Mouse (Mus musculus) midbrain, postnatal 0 days (tissue): ENCODE measurements around the gene Fam166a. TPM values are rescaled to one million over a fixed set of nuclear protein-coding genes. Genes with fewer than 3 reads are reported as not detected.

Experiments
- ATAC-seq: fragments of 200-750 bp; cut with Nextera tagmentation; 2 replicates; pipeline ENCODE4 v1.8.0; 2017; ENCODE audit warnings: moderate number of reproducible peaks, mild to moderate bottlenecking, moderate TSS enrichment, moderate library complexity; ENCODE audit not compliant: low FRiP score
- DNase-seq: peaks from one replicate; pipeline ENCODE4 v3.0.0-alpha.2; 2015; ENCODE audit warnings: low spot score
- H3K27ac ChIP-seq: fragments of 300-500 bp; sonication (generic); 2 replicates; pipeline ENCODE4 v1.5.1; 2014; ENCODE audit warnings: low read depth, mild to moderate bottlenecking, low read length, mixed read lengths
- H3K27me3 ChIP-seq: fragments of 300-500 bp; sonication (generic); 2 replicates; pipeline ENCODE4 v1.6.1; 2014; ENCODE audit warnings: low read length, control low read depth, mixed read lengths; ENCODE audit not compliant: insufficient read depth
- H3K36me3 ChIP-seq: fragments of 300-500 bp; sonication (generic); 2 replicates; pipeline ENCODE4 v1.6.1; 2014; ENCODE audit warnings: low read length, control low read depth, mixed read lengths; ENCODE audit not compliant: insufficient read depth
- H3K4me1 ChIP-seq: fragments of 300-500 bp; sonication (generic); 2 replicates; pipeline ENCODE4 v1.6.1; 2014; ENCODE audit warnings: mild to moderate bottlenecking, control low read depth, antibody characterized with exemption, low read length, mixed read lengths; ENCODE audit not compliant: insufficient read depth
- H3K4me2 ChIP-seq: fragments of 300-500 bp; sonication (generic); 2 replicates; pipeline ENCODE4 v1.6.1; 2014; ENCODE audit warnings: low read depth, mild to moderate bottlenecking, low read length, mixed read lengths; ENCODE audit not compliant: poor library complexity, severe bottlenecking
- H3K4me3 ChIP-seq: fragments of 300-500 bp; sonication (generic); 2 replicates; pipeline ENCODE4 v1.5.1; 2014; ENCODE audit warnings: low read depth, mild to moderate bottlenecking, low read length, moderate library complexity
- H3K9ac ChIP-seq: fragments of 300-500 bp; sonication (generic); replicated peaks from 2 replicates; pipeline ENCODE4 v1.6.1; 2014; ENCODE audit warnings: mild to moderate bottlenecking, low read length, moderate library complexity, mixed read lengths; ENCODE audit not compliant: poor library complexity, severe bottlenecking
- H3K9me3 ChIP-seq: fragments of 300-500 bp; sonication (generic); 2 replicates; pipeline ENCODE4 v1.6.1; 2016; ENCODE audit warnings: low read length, control low read depth
- CTCF ChIP-seq: IDR thresholded peaks from 2 replicates; pipeline ENCODE4 v1.5.1; 2016; ENCODE audit warnings: antibody characterized with exemption, mild to moderate bottlenecking
- WGBS: fragments of 180-500 bp; shearing (Covaris S2); extraction: QIAGEN DNeasy Blood & Tissue Kit; methylation state at CpG from one replicate; pipeline ENCODE4 v1.1.7; 2014; 5-methylcytosine and 5-hydroxymethylcytosine counted together
- polyA plus RNA-seq: library from polyadenylated mRNA; unstranded; fragments of >200 nt; fragmentation: Nextera tagmentation; extraction: Ambion mirVana; gene quantifications from 2 replicates; pipeline ENCODE4 v1.2.1, GENCODE M21; 2015
- total RNA-seq: library from RNA; depleted of rRNA; stranded (reverse); fragments of >200 nt; gene quantifications from 2 replicates; pipeline ENCODE4 v1.2.3, GENCODE M21; 2014

Fam166a gene
- total and polyA plus RNA-seq, 2 experiments from 2014 or later = not detected

DNA sequence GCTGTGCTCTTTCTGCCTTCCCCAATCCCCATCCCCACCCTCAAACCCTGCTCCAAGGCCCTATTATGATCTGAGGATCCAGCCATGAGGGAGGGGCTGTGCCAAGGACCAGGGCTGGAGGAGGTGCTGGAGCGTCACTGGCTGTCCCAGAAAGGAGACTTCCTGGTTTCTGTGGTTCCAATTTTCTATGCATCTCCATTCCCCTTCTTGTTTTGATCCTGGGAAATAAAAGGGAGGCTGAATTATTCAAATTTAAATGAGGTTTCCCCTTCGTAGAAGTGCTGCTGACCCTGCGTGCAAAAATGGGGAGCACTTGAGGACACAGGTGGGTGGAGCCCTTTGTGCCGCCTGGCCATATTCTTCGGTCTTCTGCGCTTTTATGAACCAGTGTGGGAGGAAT lies 35.9 kb upstream of the Fam166a start:
- H3K4me1 ChIP-seq = peaks cover 5% of the 10 kb centered on the region; the same call in 1 of the 2 replicates
- no peaks in the 10 kb centered on the region for H3K36me3 ChIP-seq
- WGBS = 15% methylated on average over 6 of the region's 6 CpGs
- H3K4me3 ChIP-seq = peak overlapping the region; percentile 49
- peak overlapping the region; percentile 29; the same call in 1 of the 2 replicates for H3K9ac ChIP-seq
- TF ChIP-seq CTCF = no peak
- ATAC-seq (no peak), DNase-seq (peak; percentile 43)
- H3K4me2 ChIP-seq = peak overlapping the region; percentile 57
- H3K9me3 ChIP-seq = no peaks in the 10 kb centered on the region
- H3K27ac ChIP-seq = no peak overlapping the region
- H3K27me3 ChIP-seq = no peaks in the 10 kb centered on the region

DNA sequence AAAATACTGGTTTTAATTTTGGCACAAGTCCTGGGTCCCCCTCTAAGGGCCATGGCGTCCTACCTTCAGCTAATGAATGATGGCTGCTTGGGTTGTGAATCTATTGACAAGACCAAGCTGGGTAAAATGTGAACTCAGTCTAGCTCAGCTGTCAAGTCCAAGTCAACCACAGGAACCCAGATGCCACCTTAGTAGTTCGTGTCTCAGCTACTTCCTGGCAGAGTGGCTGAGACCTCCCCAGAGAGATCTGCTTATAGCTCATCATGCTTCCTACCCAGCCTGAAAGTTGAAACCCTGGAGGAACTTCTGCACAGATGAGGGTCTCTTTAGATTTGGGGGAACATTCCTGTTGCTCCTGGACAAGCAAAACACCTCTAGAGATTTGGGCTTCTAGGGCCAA lies 35.2 kb upstream of the Fam166a start:
- WGBS = 52% methylated on average over 2 of the region's 2 CpGs
- Histone ChIP-seq H3K9ac (no peak overlapping the region), H3K4me1 (peaks cover 5% of the 10 kb centered on the region; the same call in 1 of the 2 replicates), H3K27me3 (no peaks in the 10 kb centered on the region), H3K27ac (no peak overlapping the region), H3K4me2 (peak overlapping the region; percentile 57), H3K9me3 (no peaks in the 10 kb centered on the region), H3K36me3 (no peaks in the 10 kb centered on the region), H3K4me3 (peak overlapping the region; percentile 49; the same call in 1 of the 2 replicates)
- no peak for DNase-seq
- ATAC-seq = no peak
- TF ChIP-seq CTCF = no peak

DNA sequence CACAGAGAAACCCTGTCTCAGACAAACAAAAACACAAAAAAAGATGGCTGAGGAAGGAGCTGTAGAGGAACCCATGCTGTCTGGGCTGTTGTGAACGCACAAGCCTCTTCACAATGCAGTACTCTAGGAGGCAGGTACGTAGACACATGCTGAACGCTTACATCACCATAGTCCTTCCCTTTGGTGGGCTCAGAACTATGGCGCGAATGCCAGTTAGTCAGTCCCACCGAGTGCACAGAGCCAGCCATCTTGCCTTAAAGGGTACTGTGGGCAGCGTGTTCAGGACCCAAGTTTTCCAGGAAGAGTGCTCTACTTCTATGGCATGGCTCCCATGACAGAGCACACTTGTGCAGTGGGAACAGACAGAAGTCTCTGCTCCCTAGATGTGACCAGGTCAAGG lies 34.0 kb upstream of the Fam166a start:
- Histone ChIP-seq H3K36me3 (no peaks in the 10 kb centered on the region), H3K27me3 (no peaks in the 10 kb centered on the region), H3K9me3 (no peaks in the 10 kb centered on the region), H3K9ac (no peak overlapping the region), H3K4me1 (peaks cover 5% of the 10 kb centered on the region; the same call in 1 of the 2 replicates), H3K4me2 (no peak overlapping the region), H3K27ac (no peak overlapping the region), H3K4me3 (no peak overlapping the region)
- no peak for TF ChIP-seq CTCF
- 92% methylated on average over 7 of the region's 7 CpGs for WGBS
- ATAC-seq = no peak
- no peak for DNase-seq

DNA sequence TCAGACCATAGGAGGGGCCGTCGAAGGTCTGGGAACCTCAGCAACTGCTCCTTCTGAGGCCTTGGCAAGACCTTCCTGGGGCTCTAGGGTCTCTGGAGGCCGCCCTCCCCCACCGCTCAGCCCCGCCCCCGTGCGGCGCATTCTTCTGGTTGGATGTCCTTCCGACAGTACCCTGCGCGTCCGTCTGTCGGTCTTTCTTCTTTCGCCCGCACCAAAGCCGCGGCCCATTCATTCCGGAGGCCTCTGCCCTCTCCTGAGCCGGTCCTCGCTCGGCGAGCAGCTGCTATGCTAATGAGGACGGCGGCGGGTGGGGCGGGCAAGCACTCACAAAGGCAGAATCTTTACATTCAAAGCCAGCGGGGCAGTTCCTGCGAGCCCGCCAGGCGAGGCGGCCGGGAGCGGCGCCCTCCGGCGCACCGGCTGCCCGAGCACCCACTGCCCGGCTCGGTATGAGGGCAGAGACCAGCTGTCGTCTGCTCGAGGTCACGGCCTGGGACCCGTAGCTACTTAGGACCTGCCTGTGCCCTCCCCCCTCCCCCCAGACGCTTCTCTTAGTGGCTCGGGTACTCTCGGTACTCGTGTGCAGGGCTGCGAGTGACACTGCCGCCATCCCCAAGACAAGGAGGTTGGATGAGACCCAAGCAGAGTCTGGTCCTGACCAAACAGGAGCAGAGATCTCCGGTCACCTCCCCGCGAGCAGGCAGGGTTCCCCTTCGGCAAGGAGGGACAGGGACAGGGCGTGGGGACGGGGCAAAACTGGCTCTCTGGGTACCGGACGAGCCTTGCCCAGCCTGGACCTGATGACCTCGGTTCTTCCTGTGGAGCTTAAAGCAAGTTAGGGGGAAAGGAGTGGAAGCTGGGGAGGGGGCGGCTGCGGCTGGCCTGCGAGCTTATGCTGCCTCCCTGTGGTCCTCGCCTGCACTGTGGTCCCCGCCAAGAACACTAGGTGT lies 32.6 kb upstream of the Fam166a start:
- Histone ChIP-seq H3K4me1 (peaks cover 5% of the 10 kb centered on the region; the same call in 1 of the 2 replicates), H3K27ac (peak overlapping the region; percentile 48), H3K36me3 (no peaks in the 10 kb centered on the region), H3K4me2 (peak overlapping the region; percentile 59), H3K27me3 (no peaks in the 10 kb centered on the region), H3K4me3 (peak overlapping the region; percentile 38), H3K9me3 (no peaks in the 10 kb centered on the region), H3K9ac (peak overlapping the region; percentile 54)
- DNase-seq = peak; percentile 73
- ATAC-seq = peak; percentile 75
- peak; percentile 88 for TF ChIP-seq CTCF
- WGBS = 2% methylated on average over 60 of the region's 64 CpGs

DNA sequence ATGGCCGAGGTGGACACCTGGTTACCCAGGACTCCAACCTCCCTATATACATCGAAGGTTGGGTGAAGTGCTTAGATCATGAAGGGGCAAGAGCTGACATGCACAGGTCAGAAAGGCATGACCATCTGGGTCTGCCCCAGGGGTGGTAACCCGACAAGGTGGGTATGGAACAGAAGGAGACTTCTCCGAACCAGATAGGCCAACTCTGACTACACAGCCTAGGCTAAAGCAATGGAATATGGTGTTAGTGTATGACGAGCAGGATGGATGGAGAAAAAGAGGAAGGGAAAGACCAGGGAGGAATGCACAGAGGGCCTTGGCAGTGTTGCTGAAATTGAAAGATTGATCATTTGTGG lies 32.0 kb upstream of the Fam166a start:
- 0 out of 2 replicates have a peak, but pooled peaks have one; percentile 14 for ATAC-seq
- H3K4me1 ChIP-seq = peaks cover 5% of the 10 kb centered on the region; the same call in 1 of the 2 replicates
- peak overlapping the region; percentile 38 for H3K4me3 ChIP-seq
- no peaks in the 10 kb centered on the region for H3K9me3 ChIP-seq
- peak overlapping the region; percentile 59; the same call in 1 of the 2 replicates for H3K4me2 ChIP-seq
- TF ChIP-seq CTCF = no peak
- no peak overlapping the region for H3K27ac ChIP-seq
- no peaks in the 10 kb centered on the region for H3K36me3 ChIP-seq
- no peak for DNase-seq
- no peaks in the 10 kb centered on the region for H3K27me3 ChIP-seq
- 34% methylated on average over 5 of the region's 5 CpGs for whole genome bisulfite sequencing
- H3K9ac ChIP-seq = no peak overlapping the region

DNA sequence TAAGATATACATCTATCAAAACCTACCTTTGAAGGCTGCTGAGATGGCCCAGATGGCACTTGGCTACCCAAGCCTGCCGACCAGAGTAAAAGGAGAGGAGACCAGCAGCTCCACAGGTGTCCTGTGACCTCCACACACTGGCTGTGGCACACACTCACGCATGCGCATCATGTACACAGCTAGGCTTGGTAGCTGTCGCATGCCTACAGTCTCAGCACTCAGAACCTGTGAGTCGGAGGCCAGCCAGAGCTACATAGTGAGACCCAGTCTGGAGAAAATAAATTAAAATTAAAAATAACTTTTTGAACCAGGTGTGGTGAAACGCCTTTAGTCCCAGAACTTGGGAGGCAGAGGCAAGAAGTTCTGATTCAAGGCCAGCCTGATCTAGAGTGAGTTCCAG lies 30.7 kb upstream of the Fam166a start:
- 81% methylated on average over 6 of the region's 6 CpGs for WGBS
- Histone ChIP-seq H3K27me3 (no peaks in the 10 kb centered on the region), H3K9ac (no peak overlapping the region), H3K9me3 (no peaks in the 10 kb centered on the region), H3K4me3 (no peak overlapping the region), H3K36me3 (no peaks in the 10 kb centered on the region), H3K27ac (no peak overlapping the region), H3K4me1 (0 out of 2 replicates have a peak, but pooled peaks cover under 1% of the 10 kb centered on the region), H3K4me2 (no peak overlapping the region)
- no peak for TF ChIP-seq CTCF
- DNase-seq = no peak
- no peak for ATAC-seq
